Mouse (Mus musculus) liver, embryonic 14.5 days (tissue): ENCODE results near the gene Il1rl2. TPM values are rescaled to one million over a fixed set of nuclear protein-coding genes. Genes with fewer than 3 reads are reported as not detected.

ENCODE experiments used
- ATAC-seq: fragments of 200-750 bp; cut with Nextera tagmentation; 2 replicates; pipeline ENCODE4 v1.8.0; 2017; ENCODE audit warnings: moderate number of reproducible peaks, mild to moderate bottlenecking, moderate library complexity; ENCODE audit not compliant: insufficient read depth
- DNase-seq, 3 experiments: peaks; one replicate each; pipeline ENCODE4 v3.0.0-alpha.2; 2012 to 2013; ENCODE audit warnings: low read depth in 3 of 3, low spot score in 3 of 3
- H3K27ac ChIP-seq: fragments of 300-500 bp; sonication (generic); 2 replicates; pipeline ENCODE4 v1.5.1; 2014; ENCODE audit warnings: moderate library complexity, mild to moderate bottlenecking, control low read depth, inconsistent platforms
- H3K27me3 ChIP-seq: fragments of 300-500 bp; sonication (generic); 2 replicates; pipeline ENCODE4 v1.6.1; 2014; ENCODE audit warnings: mild to moderate bottlenecking, low read length, moderate library complexity; ENCODE audit not compliant: control insufficient read depth, insufficient read depth
- H3K36me3 ChIP-seq: fragments of 300-500 bp; sonication (generic); replicated peaks from 2 replicates; pipeline ENCODE4 v1.6.1; 2014; ENCODE audit warnings: low read depth; ENCODE audit not compliant: control insufficient read depth, insufficient read depth
- H3K4me1 ChIP-seq, 2 experiments: fragments of 200-500 bp in 1 of 2; fragments of 300-500 bp in 1 of 2; sonication (generic) in 1 of 2; replicated peaks; 2 replicates each; pipeline ENCODE4 v1.6.1; 2012 to 2014; ENCODE audit warnings: antibody characterized with exemption in 1 of 2, inconsistent platforms in 1 of 2, low read length in 1 of 2; ENCODE audit not compliant: control insufficient read depth in 2 of 2, insufficient read depth in 2 of 2
- H3K4me2 ChIP-seq: fragments of 300-500 bp; sonication (generic); 2 replicates; pipeline ENCODE4 v1.6.1; 2014; ENCODE audit warnings: low read depth, mild to moderate bottlenecking, control low read depth, moderate library complexity
- H3K4me3 ChIP-seq, 2 experiments: fragments of 200-500 bp in 1 of 2; fragments of 300-500 bp in 1 of 2; sonication (generic) in 1 of 2; 2 replicates each; pipeline ENCODE4 v1.5.1; 2012 to 2014; ENCODE audit warnings: low read depth in 2 of 2, low read length in 2 of 2, mild to moderate bottlenecking in 2 of 2, control low read depth in 1 of 2, inconsistent platforms in 1 of 2, moderate library complexity in 1 of 2; ENCODE audit not compliant: insufficient read depth in 1 of 2
- H3K9ac ChIP-seq: fragments of 300-500 bp; sonication (generic); replicated peaks from 2 replicates; pipeline ENCODE4 v1.6.1; 2014; ENCODE audit warnings: mild to moderate bottlenecking, control low read depth, moderate library complexity
- H3K9me3 ChIP-seq: fragments of 300-500 bp; sonication (generic); 2 replicates; pipeline ENCODE4 v1.6.1; 2016; ENCODE audit warnings: low read length, mixed read lengths; ENCODE audit not compliant: control insufficient read depth
- CTCF ChIP-seq: IDR thresholded peaks from 2 replicates; pipeline ENCODE4 v1.5.1; 2016; ENCODE audit warnings: antibody characterized with exemption, low read depth, control low read depth
- EP300 ChIP-seq: IDR thresholded peaks from 2 replicates; pipeline ENCODE4 v1.6.1; 2016; ENCODE audit warnings: antibody characterized with exemption, low read depth
- WGBS: fragments of 180-500 bp; shearing (Covaris S2); extraction: QIAGEN DNeasy Blood & Tissue Kit; methylation state at CpG from one replicate; pipeline ENCODE4 v1.1.7; 2014; ENCODE audit not compliant: insufficient replicate concordance; 5-methylcytosine and 5-hydroxymethylcytosine counted together
- polyA plus RNA-seq, 2 experiments: library from polyadenylated mRNA; depleted of rRNA in 1 of 2; stranded (reverse) in 1 of 2; unstranded in 1 of 2; fragments of >200 nt; fragmentation: Nextera tagmentation in 1 of 2; extraction: Ambion mirVana in 1 of 2; gene quantifications; 2 replicates each; pipeline versions ENCODE4 v1.2.1 to v1.2.3; 2012 to 2014

Il1rl2 gene
- polyA plus RNA-seq, 2 experiments, result 0.52 to 0.80 TPM

GRCm38 (mm10) chr1:40306111-40306510 lies 18.3 kb upstream of the Il1rl2 start:
- Histone ChIP-seq H3K27me3 (no peaks in the 10 kb centered on the region), H3K4me1 (peaks cover 5 to 8% of the 10 kb centered on the region in 2 experiments; a peak in 2 of 4 replicates), H3K9me3 (no peaks in the 10 kb centered on the region), H3K27ac (no peak overlapping the region), H3K4me2 (no peak overlapping the region), H3K9ac (no peak overlapping the region), H3K4me3 (no peak overlapping the region), H3K36me3 (no peaks in the 10 kb centered on the region)
- ATAC-seq (no peak), DNase-seq (no peak)
- 66% methylated on average over 2 of the region's 2 CpGs for WGBS
- TF ChIP-seq EP300 (no peak), CTCF (no peak)

GRCm38 (mm10) chr1:40311123-40311522 lies 13.3 kb upstream of the Il1rl2 start:
- Histone ChIP-seq H3K36me3 (no peaks in the 10 kb centered on the region), H3K4me3 (no peak overlapping the region), H3K9ac (no peak overlapping the region), H3K9me3 (no peaks in the 10 kb centered on the region), H3K27ac (no peak overlapping the region), H3K27me3 (no peaks in the 10 kb centered on the region), H3K4me1 (no peaks in the 10 kb centered on the region), H3K4me2 (no peak overlapping the region)
- 53% methylated on average over 3 of the region's 3 CpGs for WGBS
- DNase-seq (no peak), ATAC-seq (no peak)
- TF ChIP-seq EP300 (no peak), CTCF (no peak)

- no peak for TF ChIP-seq CTCF
- TF ChIP-seq EP300, result no peak
- H3K9ac ChIP-seq, result no peak overlapping the region
- WGBS, result 58% methylated on average over 2 of the region's 2 CpGs
- no peak overlapping the region for H3K27ac ChIP-seq
- no peak for ATAC-seq
- H3K27me3 ChIP-seq, result no peaks in the 10 kb centered on the region
- H3K9me3 ChIP-seq, result no peaks in the 10 kb centered on the region
- no peaks in the 10 kb centered on the region for H3K36me3 ChIP-seq
- DNase-seq, result no peak
- H3K4me2 ChIP-seq, result no peak overlapping the region
- no peak overlapping the region for H3K4me3 ChIP-seq
- no peaks in the 10 kb centered on the region for H3K4me1 ChIP-seq
These were observed 12.8 kb upstream of the Il1rl2 start for GRCm38 (mm10) chr1:40311625-40312024.

GRCm38 (mm10) chr1:40314016-40314415 lies 10.4 kb upstream of the Il1rl2 start:
- whole genome bisulfite sequencing, result 65% methylated on average over 12 of the region's 12 CpGs
- ATAC-seq, result no peak
- no peaks in the 10 kb centered on the region for H3K4me1 ChIP-seq
- no peak overlapping the region for H3K4me3 ChIP-seq
- no peak for DNase-seq
- no peaks in the 10 kb centered on the region for H3K9me3 ChIP-seq
- no peak overlapping the region for H3K27ac ChIP-seq
- no peaks in the 10 kb centered on the region for H3K36me3 ChIP-seq
- H3K4me2 ChIP-seq, result no peak overlapping the region
- H3K27me3 ChIP-seq, result no peaks in the 10 kb centered on the region
- H3K9ac ChIP-seq, result no peak overlapping the region
- no peak for TF ChIP-seq EP300
- TF ChIP-seq CTCF, result no peak

GRCm38 (mm10) chr1:40317657-40318056 lies 6.8 kb upstream of the Il1rl2 start:
- TF ChIP-seq EP300 (no peak), CTCF (no peak)
- Histone ChIP-seq H3K27me3 (no peaks in the 10 kb centered on the region), H3K4me2 (no peak overlapping the region), H3K36me3 (no peaks in the 10 kb centered on the region), H3K4me3 (no peak overlapping the region), H3K9me3 (no peaks in the 10 kb centered on the region), H3K9ac (no peak overlapping the region), H3K27ac (no peak overlapping the region), H3K4me1 (peaks cover 0 to 9% of the 10 kb centered on the region in 2 experiments; a peak in 2 of 4 replicates)
- ATAC-seq (no peak), DNase-seq (no peak)
- 88% methylated on average over 8 of the region's 8 CpGs for WGBS
